Mouse (Mus musculus) G1E (cell line): ENCODE measurements around the gene Fhad1.

Experiments used
- CTCF ChIP-seq: IDR thresholded peaks from 2 replicates; pipeline ENCODE4 v1.5.1; 2012; ENCODE audit warnings: low read depth, low read length, inconsistent platforms, mixed read lengths
- GATA1 ChIP-seq: IDR thresholded peaks from 2 replicates; pipeline ENCODE4 v1.6.1; 2012; ENCODE audit warnings: borderline replicate concordance, low read length, inconsistent platforms, mixed read lengths
- GATA2 ChIP-seq: IDR thresholded peaks from 2 replicates; pipeline ENCODE4 v1.6.1; 2012; ENCODE audit warnings: low read depth, low read length, inconsistent platforms, borderline replicate concordance
- POLR2AphosphoS5 ChIP-seq: IDR thresholded peaks from 2 replicates; pipeline ENCODE4 v1.6.1; 2012; ENCODE audit warnings: low read depth, low read length, inconsistent platforms; ENCODE audit not compliant: insufficient replicate concordance
- TAL1 ChIP-seq: conservative IDR thresholded peaks from 2 replicates; pipeline ENCODE4 v1.6.1; 2012; ENCODE audit warnings: low read depth, low read length, inconsistent platforms, mixed read lengths

DNA sequence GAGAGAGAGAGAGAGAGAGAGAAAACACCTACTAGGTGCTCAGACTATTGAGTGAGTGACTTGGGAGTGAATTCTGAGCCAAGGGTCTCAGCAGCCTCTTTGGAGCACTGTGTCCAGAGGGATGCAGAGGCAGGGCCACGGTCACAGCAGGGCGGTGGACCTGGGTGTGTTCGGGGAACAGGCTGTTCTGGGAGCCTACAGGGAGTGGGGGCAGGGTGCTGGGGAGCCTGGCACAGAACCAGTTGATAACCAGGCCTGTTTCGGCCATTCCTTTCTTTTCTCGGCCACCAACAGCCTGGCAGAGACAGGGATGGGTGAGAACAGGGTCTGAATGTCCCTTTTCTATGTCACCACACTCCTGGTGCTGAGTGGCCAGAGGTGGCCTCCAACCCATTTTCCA is 152.0 kb downstream of the Fhad1 start:
- TF ChIP-seq CTCF = no peak
- no peak for TF ChIP-seq GATA2
- no peak for TF ChIP-seq GATA1
- TF ChIP-seq TAL1 = no peak
- TF ChIP-seq POLR2AphosphoS5 = no peak
